Mouse (Mus musculus) forebrain, embryonic 12.5 days (tissue): ENCODE data around the gene Ankub1. TPM values are rescaled to one million over a fixed set of nuclear protein-coding genes. Genes with fewer than 3 reads are reported as not detected.

ENCODE experiments used
- ATAC-seq: fragments of 200-750 bp; cut with Nextera tagmentation; 2 replicates; pipeline ENCODE4 v1.8.0; 2017; ENCODE audit warnings: moderate TSS enrichment; ENCODE audit not compliant: low FRiP score
- H3K27ac ChIP-seq: fragments of 300-500 bp; sonication (generic); 2 replicates; pipeline ENCODE4 v1.5.1; 2016; ENCODE audit warnings: mild to moderate bottlenecking
- H3K27me3 ChIP-seq: fragments of 300-500 bp; sonication (generic); 2 replicates; pipeline ENCODE4 v1.6.1; 2016; ENCODE audit warnings: mild to moderate bottlenecking
- H3K36me3 ChIP-seq: fragments of 300-500 bp; sonication (generic); replicated peaks from 2 replicates; pipeline ENCODE4 v1.6.1; 2016; ENCODE audit warnings: mild to moderate bottlenecking
- H3K4me1 ChIP-seq: fragments of 300-500 bp; sonication (generic); 2 replicates; pipeline ENCODE4 v1.6.1; 2016
- H3K4me2 ChIP-seq: fragments of 300-500 bp; sonication (generic); 2 replicates; pipeline ENCODE4 v1.6.1; 2016; ENCODE audit warnings: mild to moderate bottlenecking, moderate library complexity
- H3K4me3 ChIP-seq: fragments of 300-500 bp; sonication (generic); replicated peaks from 2 replicates; pipeline ENCODE4 v1.5.1; 2016; ENCODE audit warnings: mild to moderate bottlenecking
- H3K9ac ChIP-seq: fragments of 300-500 bp; sonication (generic); 2 replicates; pipeline ENCODE4 v1.6.1; 2016; ENCODE audit warnings: mild to moderate bottlenecking
- H3K9me3 ChIP-seq: fragments of 300-500 bp; sonication (generic); 2 replicates; pipeline ENCODE4 v1.6.1; 2016
- WGBS: fragments of 180-500 bp; shearing (Covaris S2); methylation state at CpG from one replicate; pipeline ENCODE4 v1.1.7; 2016; 5-methylcytosine and 5-hydroxymethylcytosine counted together
- microRNA-seq: library from miRNA; unstranded; fragments of <30 nt; microRNA quantifications from one replicate; pipeline ENCODE4, GENCODE M21; 2017
- polyA plus RNA-seq: library from polyadenylated mRNA; unstranded; fragments of >200 nt; fragmentation: Nextera tagmentation; extraction: Ambion mirVana; gene quantifications from 2 replicates; pipeline ENCODE4 v1.2.1, GENCODE M21; 2016

Gene Ankub1
- polyA plus RNA-seq, 1 experiment from 2014 or later = 0.09 TPM

- Histone ChIP-seq H3K36me3 (no peaks in the 10 kb centered on the region), H3K9me3 (no peaks in the 10 kb centered on the region), H3K27me3 (no peaks in the 10 kb centered on the region), H3K4me1 (peaks cover 6% of the 10 kb centered on the region; the same call in 1 of the 2 replicates), H3K27ac (no peak overlapping the region), H3K4me3 (no peak overlapping the region), H3K4me2 (no peak overlapping the region), H3K9ac (no peak overlapping the region)
- 87% methylated on average over 11 of the region's 11 CpGs for WGBS
- ATAC-seq = no peak
These were observed 65.6 kb downstream of the Ankub1 start for GRCm38 (mm10) chr3:57626954-57627513.

- Histone ChIP-seq H3K4me3 (peak overlapping the region; percentile 26), H3K9me3 (no peaks in the 10 kb centered on the region), H3K27me3 (no peaks in the 10 kb centered on the region), H3K4me2 (peak overlapping the region; percentile 54), H3K36me3 (no peaks in the 10 kb centered on the region), H3K4me1 (peaks cover 6% of the 10 kb centered on the region; the same call in 1 of the 2 replicates), H3K27ac (peak overlapping the region; percentile 75), H3K9ac (peak overlapping the region; percentile 40; the same call in 1 of the 2 replicates)
- WGBS = 6% methylated on average over 21 of the region's 21 CpGs
- peak; percentile 82 for ATAC-seq
These were observed 67.2 kb downstream of the Ankub1 start for GRCm38 (mm10) chr3:57625275-57625997.

- Histone ChIP-seq H3K27me3 (no peaks in the 10 kb centered on the region), H3K4me1 (no peaks in the 10 kb centered on the region), H3K9me3 (no peaks in the 10 kb centered on the region), H3K4me2 (no peak overlapping the region), H3K9ac (no peak overlapping the region), H3K36me3 (no peaks in the 10 kb centered on the region), H3K4me3 (no peak overlapping the region), H3K27ac (no peak overlapping the region)
- 81% methylated on average over 4 of the region's 4 CpGs for WGBS
- ATAC-seq = no peak
These were observed 72.9 kb downstream of the Ankub1 start for GRCm38 (mm10) chr3:57619718-57620117.

DNA sequence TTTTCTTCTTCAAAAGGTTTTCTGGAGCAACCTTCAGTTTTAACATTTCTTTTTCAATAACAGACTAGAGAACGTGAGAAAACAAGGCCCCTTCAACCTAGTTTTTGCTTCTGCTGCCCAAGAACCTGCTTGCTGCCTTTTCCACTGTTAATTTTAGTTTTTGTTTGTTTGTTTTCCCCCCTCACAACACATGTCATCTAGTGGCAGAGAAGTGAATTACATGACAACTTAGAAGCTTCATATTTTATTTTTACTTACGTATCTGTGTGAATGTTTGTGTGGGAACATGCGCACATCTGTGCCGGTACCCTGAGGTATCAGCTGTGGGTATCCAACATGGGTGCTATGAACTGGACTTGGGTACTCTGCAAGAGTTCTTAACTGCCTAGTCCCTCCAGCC is 76.9 kb downstream of the Ankub1 start:
- Histone ChIP-seq H3K9ac (no peak overlapping the region), H3K36me3 (no peaks in the 10 kb centered on the region), H3K4me1 (no peaks in the 10 kb centered on the region), H3K27me3 (no peaks in the 10 kb centered on the region), H3K27ac (no peak overlapping the region), H3K4me3 (no peak overlapping the region), H3K4me2 (no peak overlapping the region), H3K9me3 (no peaks in the 10 kb centered on the region)
- ATAC-seq = no peak
- WGBS = 95% methylated on average over 4 of the region's 4 CpGs

DNA sequence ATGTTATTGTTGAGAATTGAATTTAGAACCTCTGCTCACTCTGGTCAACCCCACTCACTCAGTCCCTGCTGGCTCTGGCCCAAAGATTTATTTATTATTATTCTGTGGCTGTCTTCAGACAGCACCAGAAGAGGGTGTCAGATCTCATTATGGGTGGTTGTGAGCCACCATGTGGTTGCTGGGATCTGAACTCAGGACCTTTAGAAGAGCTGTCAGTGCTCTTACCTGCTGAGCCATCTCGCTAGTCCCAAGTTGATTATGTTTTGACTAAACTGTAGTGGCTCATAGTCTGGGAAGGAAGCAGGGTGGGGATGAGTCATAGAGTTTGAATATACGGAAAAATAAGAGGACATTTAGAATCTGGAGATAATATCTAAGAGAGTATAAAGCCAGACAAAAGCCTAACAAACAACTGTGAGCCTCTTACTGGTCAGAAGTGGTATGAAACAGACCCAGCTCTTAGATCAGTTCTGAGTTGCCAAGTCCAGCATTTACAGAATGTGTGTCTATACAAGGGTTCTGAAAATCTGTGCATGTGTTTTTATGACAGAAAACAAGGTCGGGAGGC is 80.1 kb downstream of the Ankub1 start:
- WGBS = 86% methylated on average over 3 of the region's 3 CpGs
- no peak for ATAC-seq
- Histone ChIP-seq H3K4me2 (no peak overlapping the region), H3K4me1 (no peaks in the 10 kb centered on the region), H3K4me3 (no peak overlapping the region), H3K27ac (no peak overlapping the region), H3K9me3 (no peaks in the 10 kb centered on the region), H3K36me3 (no peaks in the 10 kb centered on the region), H3K27me3 (no peaks in the 10 kb centered on the region), H3K9ac (no peak overlapping the region)

DNA sequence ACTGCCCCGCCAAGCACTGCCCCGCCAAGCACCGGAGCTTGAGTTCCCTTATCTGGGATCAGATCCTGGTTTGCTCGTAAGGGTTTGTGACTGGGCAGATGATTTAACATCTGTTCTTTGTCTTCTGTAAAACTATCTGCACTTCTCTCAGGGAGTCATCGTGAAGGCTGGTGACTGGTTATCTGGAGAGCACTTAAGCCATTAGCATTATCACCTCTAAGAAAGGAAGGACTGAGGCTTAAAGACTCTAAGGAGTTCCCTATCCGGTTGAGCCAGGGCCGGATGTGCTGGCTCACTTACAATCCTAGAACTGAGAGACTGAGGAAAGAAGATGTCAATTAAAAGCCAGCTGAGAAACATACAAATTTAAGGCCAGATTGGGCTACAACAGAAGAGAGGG is 80.8 kb downstream of the Ankub1 start:
- WGBS = 91% methylated on average over 7 of the region's 7 CpGs
- no peaks in the 10 kb centered on the region for H3K4me1 ChIP-seq
- H3K27ac ChIP-seq = no peak overlapping the region
- H3K9me3 ChIP-seq = no peaks in the 10 kb centered on the region
- H3K4me2 ChIP-seq = no peak overlapping the region
- no peak for ATAC-seq
- H3K9ac ChIP-seq = no peak overlapping the region
- no peaks in the 10 kb centered on the region for H3K36me3 ChIP-seq
- no peaks in the 10 kb centered on the region for H3K27me3 ChIP-seq
- no peak overlapping the region for H3K4me3 ChIP-seq

Small RNA genes within 50 kb of the gene (microRNA-seq; reads per million reads assigned to microRNA genes)
- gene Mir6377 = not detected

Other genes starting within 250 kb of the Ankub1 start
- gene Wwtr1, start 116.9 kb downstream of the Ankub1 start, polyA plus RNA-seq = 10.7 and 11.5 TPM in 2 replicates
- gene Commd2, start 41.1 kb downstream of the Ankub1 start, polyA plus RNA-seq = 94.9 and 95.5 TPM in 2 replicates
- gene Rnf13, start 43.3 kb upstream of the Ankub1 start, polyA plus RNA-seq = 61.0 and 65.0 TPM in 2 replicates
- gene Pfn2, start 155.3 kb upstream of the Ankub1 start, polyA plus RNA-seq = 354 and 379 TPM in 2 replicates